Mouse (Mus musculus) liver, postnatal 0 days (tissue): Measurements from ENCODE around the gene Wdr86.

Experiments used
- CTCF ChIP-seq: sonication (generic); IDR thresholded peaks from 2 replicates; pipeline ENCODE4 v1.5.1; 2016; ENCODE audit warnings: antibody characterized with exemption, low read depth
- EP300 ChIP-seq: IDR thresholded peaks from 2 replicates; pipeline ENCODE4 v1.6.1; 2016; ENCODE audit warnings: antibody characterized with exemption, low read depth, mild to moderate bottlenecking

GRCm38 (mm10) chr5:24778082-24778842 lies 47.7 kb upstream of the Wdr86 start:
- no peak for TF ChIP-seq CTCF
- TF ChIP-seq EP300 = no peak
